Mouse (Mus musculus): ENCODE results near the gene Mob3b. TPM values are rescaled to one million over a fixed set of nuclear protein-coding genes. Genes with fewer than 3 reads are reported as not detected.
"Not testable (repeated sequence)": the region's sequence is repeated elsewhere in the genome, so short reads cannot be mapped to it uniquely, and the experiment has no call there.

Mob3b gene
- polyA plus RNA-seq, 1 experiment from 2014 or later = 2.8 TPM

GRCm38 (mm10) chr4:34905396-34905795 lies 251.9 kb downstream of the Mob3b start:
- Histone ChIP-seq H3K9ac (ENCODE audit: low read depth, low read length) (no peak overlapping the region), H3K27me3 (ENCODE audit: control insufficient read depth, insufficient read depth, low read depth, low read length) (no peaks in the 10 kb centered on the region), H3K4me1 (ENCODE audit: control insufficient read depth, insufficient read depth, low read length) (no peaks in the 10 kb centered on the region; the same call in 1 of the 2 replicates), H3K27ac (ENCODE audit: low read length) (no peak overlapping the region), H3K4me3 (ENCODE audit: low read depth, low read length) (no peak overlapping the region), H3K36me3 (ENCODE audit: control insufficient read depth, insufficient read depth, low read length) (no peaks in the 10 kb centered on the region), H3K4me2 (ENCODE audit: low read length) (no peak overlapping the region), H3K9me3 (replicated peaks; ENCODE audit: control insufficient read depth, low read length, poor library complexity, severe bottlenecking) (no peaks in the 10 kb centered on the region)
- 60% methylated on average over 5 of the region's 5 CpGs for WGBS
- ATAC-seq = no peak

GRCm38 (mm10) chr4:34901582-34901981 lies 255.7 kb downstream of the Mob3b start:
- not testable (repeated sequence) for H3K27ac ChIP-seq (ENCODE audit: low read length); H3K9me3 ChIP-seq (replicated peaks; ENCODE audit: control insufficient read depth, low read length, poor library complexity, severe bottlenecking); H3K9ac ChIP-seq (ENCODE audit: low read depth, low read length); H3K36me3 ChIP-seq (ENCODE audit: control insufficient read depth, insufficient read depth, low read length); H3K4me3 ChIP-seq (ENCODE audit: low read depth, low read length); H3K27me3 ChIP-seq (ENCODE audit: control insufficient read depth, insufficient read depth, low read depth, low read length); ATAC-seq; H3K4me2 ChIP-seq (ENCODE audit: low read length); H3K4me1 ChIP-seq (ENCODE audit: control insufficient read depth, insufficient read depth, low read length)
- WGBS = 87% methylated on average over 3 of the region's 3 CpGs

GRCm38 (mm10) chr4:34901166-34901565 lies 256.1 kb downstream of the Mob3b start:
- ATAC-seq = no peak

GRCm38 (mm10) chr4:34900155-34900554 lies 257.1 kb downstream of the Mob3b start:
- Histone ChIP-seq H3K27ac (ENCODE audit: low read length) (no peak overlapping the region), H3K9me3 (replicated peaks; ENCODE audit: control insufficient read depth, low read length, poor library complexity, severe bottlenecking) (no peaks in the 10 kb centered on the region), H3K27me3 (ENCODE audit: control insufficient read depth, insufficient read depth, low read depth, low read length) (no peaks in the 10 kb centered on the region), H3K4me3 (ENCODE audit: low read depth, low read length) (no peak overlapping the region), H3K36me3 (ENCODE audit: control insufficient read depth, insufficient read depth, low read length) (no peaks in the 10 kb centered on the region), H3K4me2 (ENCODE audit: low read length) (0 out of 2 replicates have a peak overlapping the region, but pooled peaks have one; percentile 4), H3K9ac (ENCODE audit: low read depth, low read length) (no peak overlapping the region), H3K4me1 (ENCODE audit: control insufficient read depth, insufficient read depth, low read length) (peaks cover 2% of the 10 kb centered on the region; the same call in 1 of the 2 replicates)
- ATAC-seq = peak; percentile 73; the same call in 1 of the 2 replicates
- 44% methylated on average over 9 of the region's 9 CpGs for WGBS

More at GRCm38 (mm10) chr4:34901166-34901565, 256.1 kb downstream of the Mob3b start:
- Histone ChIP-seq H3K9ac (ENCODE audit: low read depth, low read length) (no peak overlapping the region), H3K27ac (ENCODE audit: low read length) (no peak overlapping the region), H3K4me3 (ENCODE audit: low read depth, low read length) (no peak overlapping the region), H3K27me3 (ENCODE audit: control insufficient read depth, insufficient read depth, low read depth, low read length) (no peaks in the 10 kb centered on the region), H3K4me1 (ENCODE audit: control insufficient read depth, insufficient read depth, low read length) (peaks cover 2% of the 10 kb centered on the region; the same call in 1 of the 2 replicates), H3K36me3 (ENCODE audit: control insufficient read depth, insufficient read depth, low read length) (no peaks in the 10 kb centered on the region), H3K9me3 (replicated peaks; ENCODE audit: control insufficient read depth, low read length, poor library complexity, severe bottlenecking) (no peaks in the 10 kb centered on the region), H3K4me2 (ENCODE audit: low read length) (no peak overlapping the region)
- WGBS = 78% methylated on average over 4 of the region's 4 CpGs

- Histone ChIP-seq H3K9ac (ENCODE audit: low read depth, low read length) (no peak overlapping the region), H3K27me3 (ENCODE audit: control insufficient read depth, insufficient read depth, low read depth, low read length) (no peaks in the 10 kb centered on the region), H3K27ac (ENCODE audit: low read length) (no peak overlapping the region), H3K4me1 (ENCODE audit: control insufficient read depth, insufficient read depth, low read length) (peaks cover 2% of the 10 kb centered on the region; the same call in 1 of the 2 replicates), H3K36me3 (ENCODE audit: control insufficient read depth, insufficient read depth, low read length) (no peaks in the 10 kb centered on the region), H3K9me3 (replicated peaks; ENCODE audit: control insufficient read depth, low read length, poor library complexity, severe bottlenecking) (no peaks in the 10 kb centered on the region), H3K4me3 (ENCODE audit: low read depth, low read length) (no peak overlapping the region), H3K4me2 (ENCODE audit: low read length) (no peak overlapping the region)
- WGBS = 92% methylated on average over 1 of the region's 1 CpGs
- no peak for ATAC-seq
Measured at GRCm38 (mm10) chr4:34899322-34899721, 258.0 kb downstream of the Mob3b start.

Other genes starting within 250 kb of the Mob3b start
- gene Ifnk, start 5.4 kb downstream of the Mob3b start, polyA plus RNA-seq (2015; fragmentation: Nextera tagmentation; extraction: Ambion mirVana) = 0.27 TPM in 1 of 2 replicates, not detected in the other
- 48.0 and 55.5 TPM in 2 replicates for gene C9orf72, start 68.7 kb upstream of the Mob3b start, polyA plus RNA-seq (2015; fragmentation: Nextera tagmentation; extraction: Ambion mirVana)

All from midbrain, embryonic 16.5 days (tissue).